8 mouse cellular contexts compared by ENCODE assay signal in genomic region chr17:15830766-15831644, GRCm38 (mm10). TPM values are rescaled to one million over a fixed set of nuclear protein-coding genes. Genes with fewer than 3 reads are reported as not detected.
DNase-seq lines count a peak whose midpoint lies in the region; ATAC-seq and TF ChIP-seq lines count a peak whose summit lies in the region.

Gene Rgmb (minus strand): TSS chr17:15831039.

- intact Hi-C loops in left cerebral cortex, postnatal 14 days (cut with DNase I) = no loop called here

- TF ChIP-seq POLR2A in bone marrow macrophage, adult 2 months (IDR thresholded peaks at IDR 0.05; ENCODE audit: borderline replicate concordance, low read depth, low read length) = no peak

- peak within 1 kb of the TSS; percentile 65 for H3K4me3 ChIP-seq in neural tube, embryonic 11.5 days (ENCODE audit: low read depth, low read length)
- H3K4me3 ChIP-seq in bone marrow macrophage, adult 2 months (ENCODE audit: insufficient read depth, low read length) = peak within 1 kb of the TSS; percentile 76
- peak within 1 kb of the TSS; percentile 58 for H3K4me3 ChIP-seq in forebrain, postnatal 0 days (ENCODE audit: low read depth, low read length)
- peak within 1 kb of the TSS; percentile 59 for H3K4me3 ChIP-seq in hindbrain, embryonic 12.5 days
- peak within 1 kb of the TSS; percentile 88 for H3K4me3 ChIP-seq in midbrain, embryonic 15.5 days

- ATAC-seq in neural tube, embryonic 11.5 days (ENCODE audit: insufficient read depth, low FRiP score, low TSS enrichment) = peak; percentile 57
- peak; percentile 16; the same call in 1 of the 2 replicates for ATAC-seq in forebrain, postnatal 0 days
- peak; percentile 31 for ATAC-seq in hindbrain, embryonic 12.5 days (ENCODE audit: low FRiP score)
- peak; percentile 13 for ATAC-seq in midbrain, embryonic 15.5 days (replicated peaks)

- H3K27me3 ChIP-seq in neural tube, embryonic 11.5 days (ENCODE audit: control insufficient read depth, insufficient read depth, low read length) = no peaks in the 10 kb centered on the region
- H3K27me3 ChIP-seq in forebrain, postnatal 0 days (ENCODE audit: insufficient read depth, low read length) = no peaks in the 10 kb centered on the region
- no peaks in the 10 kb centered on the region for H3K27me3 ChIP-seq in hindbrain, embryonic 12.5 days
- no peaks in the 10 kb centered on the region for H3K27me3 ChIP-seq in midbrain, embryonic 15.5 days (replicated peaks)

- H3K9ac ChIP-seq in neural tube, embryonic 11.5 days (ENCODE audit: low read length) = peak within 1 kb of the TSS; percentile 89
- H3K9ac ChIP-seq in forebrain, postnatal 0 days = peak within 1 kb of the TSS; percentile 69
- H3K9ac ChIP-seq in hindbrain, embryonic 12.5 days = peak within 1 kb of the TSS; percentile 77
- peak within 1 kb of the TSS; percentile 80 for H3K9ac ChIP-seq in midbrain, embryonic 15.5 days

- peak within 1 kb of the TSS; percentile 70 for H3K4me2 ChIP-seq in neural tube, embryonic 11.5 days (ENCODE audit: low read depth)
- peak within 1 kb of the TSS; percentile 82 for H3K4me2 ChIP-seq in forebrain, postnatal 0 days (ENCODE audit: low read depth)
- H3K4me2 ChIP-seq in hindbrain, embryonic 12.5 days (replicated peaks) = peak within 1 kb of the TSS; percentile 67
- H3K4me2 ChIP-seq in midbrain, embryonic 15.5 days = peak within 1 kb of the TSS; percentile 89

- peaks cover 11% of the 10 kb centered on the region for H3K4me1 ChIP-seq in neural tube, embryonic 11.5 days (ENCODE audit: control insufficient read depth, insufficient read depth, low read length)
- peaks cover 9% of the 10 kb centered on the region for H3K4me1 ChIP-seq in bone marrow macrophage, adult 2 months (ENCODE audit: control insufficient read depth, insufficient read depth, low read length)
- peaks cover 13% of the 10 kb centered on the region; the same call in 1 of the 2 replicates for H3K4me1 ChIP-seq in forebrain, postnatal 0 days (ENCODE audit: insufficient read depth)
- H3K4me1 ChIP-seq in hindbrain, embryonic 12.5 days = peaks cover 14% of the 10 kb centered on the region
- peaks cover 29% of the 10 kb centered on the region for H3K4me1 ChIP-seq in midbrain, embryonic 15.5 days

- under 1% methylated on average over 55 of the region's 55 CpGs for WGBS in neural tube, embryonic 11.5 days
- WGBS in forebrain, postnatal 0 days = under 1% methylated on average over 55 of the region's 55 CpGs
- WGBS in hindbrain, embryonic 12.5 days = under 1% methylated on average over 52 of the region's 55 CpGs
- WGBS in midbrain, embryonic 15.5 days = under 1% methylated on average over 55 of the region's 55 CpGs

- no peaks in the 10 kb centered on the region for H3K9me3 ChIP-seq in neural tube, embryonic 11.5 days (ENCODE audit: control insufficient read depth, low read length)
- no peaks in the 10 kb centered on the region for H3K9me3 ChIP-seq in forebrain, postnatal 0 days (ENCODE audit: low read length)
- H3K9me3 ChIP-seq in hindbrain, embryonic 12.5 days (replicated peaks) = no peaks in the 10 kb centered on the region
- no peaks in the 10 kb centered on the region for H3K9me3 ChIP-seq in midbrain, embryonic 15.5 days

- DNase-seq in neural tube, embryonic 11.5 days (ENCODE audit: low spot score) = peak; percentile 77
- no peak for DNase-seq in neural tube, embryonic 10.5 days (ENCODE audit: extremely low spot score, low spot score)
- DNase-seq in forebrain, postnatal 0 days = peak; percentile 55
- DNase-seq in left cerebral cortex, postnatal 14 days (ENCODE audit: low spot score in 2 of 2) = no peak
- no peak for DNase-seq in frontal cortex, postnatal 10 days (ENCODE audit: low spot score in 2 of 2)

- no peak for TF ChIP-seq CTCF in bone marrow macrophage, adult 2 months (IDR thresholded peaks at IDR 0.05; ENCODE audit: low read depth, low read length)
- TF ChIP-seq CTCF in forebrain, postnatal 0 days (IDR thresholded peaks at IDR 0.05; ENCODE audit: low read depth) = peak; percentile 27; the same call in 1 of the 2 replicates

- no peaks in the 10 kb centered on the region for H3K36me3 ChIP-seq in neural tube, embryonic 11.5 days (ENCODE audit: control insufficient read depth, insufficient read depth, low read length)
- H3K36me3 ChIP-seq in forebrain, postnatal 0 days (ENCODE audit: insufficient read depth) = no peaks in the 10 kb centered on the region
- no peaks in the 10 kb centered on the region for H3K36me3 ChIP-seq in hindbrain, embryonic 12.5 days
- H3K36me3 ChIP-seq in midbrain, embryonic 15.5 days (replicated peaks) = no peaks in the 10 kb centered on the region

- peak within 1 kb of the TSS; percentile 97 for H3K27ac ChIP-seq in neural tube, embryonic 11.5 days (ENCODE audit: low read depth, low read length)
- 0 out of 2 replicates have a peak within 1 kb of the TSS, but pooled peaks have one; percentile 5 for H3K27ac ChIP-seq in bone marrow macrophage, adult 2 months (ENCODE audit: insufficient read depth, low read depth, low read length)
- peak within 1 kb of the TSS; percentile 82 for H3K27ac ChIP-seq in forebrain, postnatal 0 days (ENCODE audit: low read depth, low read length)
- H3K27ac ChIP-seq in hindbrain, embryonic 12.5 days = peak within 1 kb of the TSS; percentile 97
- H3K27ac ChIP-seq in midbrain, embryonic 15.5 days = peak within 1 kb of the TSS; percentile 92

RNA-seq across cellular contexts. Expression of gene Rgmb, which starts in this region (rescaled TPM):
- 109 and 110 TPM in 2 replicates for polyA plus RNA-seq in neural tube, embryonic 11.5 days (2014; fragmentation: Nextera tagmentation; extraction: Ambion mirVana)
- 12.6 and 14.5 TPM in 2 replicates for polyA plus RNA-seq in bone marrow macrophage, adult 2 months (2012; ENCODE audit: insufficient read depth, insufficient read length, missing spikeins)
- 64.7 and 81.4 TPM in 2 replicates for total RNA-seq in forebrain, postnatal 0 days (2014; rRNA removed)
- polyA plus RNA-seq in forebrain, postnatal 0 days (2015; fragmentation: Nextera tagmentation; extraction: Ambion mirVana) = 40.6 and 48.1 TPM in 2 replicates
- 140 and 156 TPM in 2 replicates for polyA plus RNA-seq in hindbrain, embryonic 12.5 days (2016; fragmentation: Nextera tagmentation; extraction: Ambion mirVana)
- 10 to 100 TPM; 62.4 to 79.1 TPM for total RNA-seq in left cerebral cortex, postnatal 14 days (2021)
- 73.1 and 76.5 TPM in 2 replicates for polyA plus RNA-seq in midbrain, embryonic 15.5 days (2015; fragmentation: Nextera tagmentation; extraction: Ambion mirVana)

Comparison
In these comparisons a context has a peak if more than half of its experiments do, and no peak if none do; other contexts are left out.
1. DNase-seq: peak in neural tube, embryonic 11.5 days (single experiment) and forebrain, postnatal 0 days (single experiment); none in neural tube, embryonic 10.5 days (single experiment), left cerebral cortex, postnatal 14 days (0 of 2) and frontal cortex, postnatal 10 days (0 of 2).
2. H3K27ac ChIP-seq: peak in every context shown above with its lines; median percentile 97 in neural tube, embryonic 11.5 days; 97 in hindbrain, embryonic 12.5 days; 92 in midbrain, embryonic 15.5 days; 82 in forebrain, postnatal 0 days; 5 in bone marrow macrophage, adult 2 months.
3. Peak in every context shown above with its lines, with median percentiles within 50 percentile points of each other: ATAC-seq, H3K4me2 ChIP-seq, H3K4me3 ChIP-seq and H3K9ac ChIP-seq.